Mouse (Mus musculus) kidney, postnatal 0 days (tissue): ENCODE measurements at regions not wholly inside any gene's neighbourhood (a gene's known extent, or its start where the extent isn't known, plus 50 kb on each side); places are given as distances from the start of the nearest gene placed in this dataset.

ENCODE experiments used
- ATAC-seq: fragments of 200-750 bp; cut with Nextera tagmentation; replicated peaks from 2 replicates; pipeline ENCODE4 v1.8.0; 2017; ENCODE audit warnings: low read depth, moderate number of reproducible peaks, moderate TSS enrichment, moderate library complexity; ENCODE audit not compliant: low FRiP score
- DNase-seq: peaks from one replicate; pipeline ENCODE4 v3.0.0-alpha.2; 2016; ENCODE audit warnings: low spot score
- H3K27ac ChIP-seq: fragments of 300-500 bp; sonication (generic); 2 replicates; pipeline ENCODE4 v1.5.1; 2014; ENCODE audit warnings: mild to moderate bottlenecking
- H3K27me3 ChIP-seq: fragments of 300-500 bp; sonication (generic); 2 replicates; pipeline ENCODE4 v1.6.1; 2014; ENCODE audit warnings: low read length, mixed read lengths; ENCODE audit not compliant: insufficient read depth
- H3K36me3 ChIP-seq: fragments of 300-500 bp; sonication (generic); 2 replicates; pipeline ENCODE4 v1.6.1; 2014; ENCODE audit warnings: low read length, mixed read lengths; ENCODE audit not compliant: insufficient read depth
- H3K4me1 ChIP-seq: fragments of 300-500 bp; sonication (generic); replicated peaks from 2 replicates; pipeline ENCODE4 v1.6.1; 2014; ENCODE audit warnings: antibody characterized with exemption, low read length, mixed read lengths; ENCODE audit not compliant: insufficient read depth
- H3K4me2 ChIP-seq: fragments of 300-500 bp; sonication (generic); 2 replicates; pipeline ENCODE4 v1.6.1; 2014; ENCODE audit warnings: mild to moderate bottlenecking, low read length, moderate library complexity, mixed read lengths
- H3K4me3 ChIP-seq: fragments of 300-500 bp; sonication (generic); replicated peaks from 2 replicates; pipeline ENCODE4 v1.5.1; 2014; ENCODE audit warnings: low read depth, low read length
- H3K9ac ChIP-seq: fragments of 300-500 bp; sonication (generic); 2 replicates; pipeline ENCODE4 v1.6.1; 2014; ENCODE audit warnings: low read depth, low read length
- H3K9me3 ChIP-seq: fragments of 300-500 bp; sonication (generic); replicated peaks from 2 replicates; pipeline ENCODE4 v1.6.1; 2016; ENCODE audit warnings: low read length, inconsistent platforms, mixed read lengths
- CTCF ChIP-seq: IDR thresholded peaks from 2 replicates; pipeline ENCODE4 v1.5.1; 2016; ENCODE audit warnings: antibody characterized with exemption, low read depth, mild to moderate bottlenecking, moderate library complexity
- WGBS: fragments of 180-500 bp; shearing (Covaris S2); extraction: QIAGEN DNeasy Blood & Tissue Kit; methylation state at CpG from one replicate; pipeline ENCODE4 v1.1.7; 2014; 5-methylcytosine and 5-hydroxymethylcytosine counted together

- 92% methylated on average over 2 of the region's 2 CpGs for WGBS
Measured at GRCm38 (mm10) chr3:21941596-21941995, 134.9 kb upstream of the Tbl1xr1 start.

GRCm38 (mm10) chr3:21942912-21943311 lies 133.5 kb upstream of the Tbl1xr1 start:
- no peak for ATAC-seq
- Histone ChIP-seq H3K27ac (no peak overlapping the region), H3K27me3 (no peaks in the 10 kb centered on the region), H3K4me3 (no peak overlapping the region), H3K9me3 (no peaks in the 10 kb centered on the region), H3K4me1 (no peaks in the 10 kb centered on the region; the same call in 1 of the 2 replicates), H3K36me3 (no peaks in the 10 kb centered on the region), H3K9ac (no peak overlapping the region), H3K4me2 (no peak overlapping the region)
- no peak for TF ChIP-seq CTCF
- no peak for DNase-seq
- WGBS: 70% methylated on average over 1 of the region's 1 CpGs

More at GRCm38 (mm10) chr3:21941596-21941995, 134.9 kb upstream of the Tbl1xr1 start:
- H3K27me3 ChIP-seq: no peaks in the 10 kb centered on the region
- no peak overlapping the region for H3K27ac ChIP-seq
- DNase-seq (no peak), ATAC-seq (no peak)
- H3K36me3 ChIP-seq: no peaks in the 10 kb centered on the region
- H3K4me2 ChIP-seq: no peak overlapping the region
- no peak overlapping the region for H3K4me3 ChIP-seq
- TF ChIP-seq CTCF: no peak
- H3K4me1 ChIP-seq: peaks cover 6% of the 10 kb centered on the region
- H3K9me3 ChIP-seq: no peaks in the 10 kb centered on the region
- no peak overlapping the region for H3K9ac ChIP-seq

GRCm38 (mm10) chr3:21945775-21946174 lies 130.7 kb upstream of the Tbl1xr1 start:
- no peak overlapping the region for H3K4me2 ChIP-seq
- WGBS: 45% methylated on average over 4 of the region's 4 CpGs
- no peak overlapping the region for H3K9ac ChIP-seq
- no peak for TF ChIP-seq CTCF
- no peaks in the 10 kb centered on the region; the same call in 1 of the 2 replicates for H3K4me1 ChIP-seq
- H3K27ac ChIP-seq: no peak overlapping the region
- no peaks in the 10 kb centered on the region for H3K27me3 ChIP-seq
- no peak overlapping the region for H3K4me3 ChIP-seq
- no peaks in the 10 kb centered on the region for H3K36me3 ChIP-seq
- no peak for DNase-seq
- H3K9me3 ChIP-seq: no peaks in the 10 kb centered on the region
- ATAC-seq: no peak

GRCm38 (mm10) chr3:21947320-21948073 lies 129.0 kb upstream of the Tbl1xr1 start:
- no peak for TF ChIP-seq CTCF
- Histone ChIP-seq H3K27me3 (no peaks in the 10 kb centered on the region), H3K9ac (no peak overlapping the region), H3K4me3 (no peak overlapping the region), H3K36me3 (no peaks in the 10 kb centered on the region), H3K27ac (no peak overlapping the region), H3K4me1 (no peaks in the 10 kb centered on the region; the same call in 1 of the 2 replicates), H3K4me2 (no peak overlapping the region), H3K9me3 (no peaks in the 10 kb centered on the region)
- peak; percentile 62 for DNase-seq
- WGBS: 27% methylated on average over 3 of the region's 3 CpGs
- no peak for ATAC-seq

GRCm38 (mm10) chr3:21948074-21948659 lies 128.3 kb upstream of the Tbl1xr1 start:
- no peak for ATAC-seq
- WGBS: 74% methylated on average over 4 of the region's 4 CpGs

GRCm38 (mm10) chr3:21949459-21949858 lies 127.0 kb upstream of the Tbl1xr1 start:
- Histone ChIP-seq H3K27me3 (no peaks in the 10 kb centered on the region), H3K4me1 (no peaks in the 10 kb centered on the region; the same call in 1 of the 2 replicates), H3K9ac (no peak overlapping the region), H3K36me3 (no peaks in the 10 kb centered on the region), H3K4me3 (no peak overlapping the region), H3K27ac (no peak overlapping the region), H3K4me2 (no peak overlapping the region), H3K9me3 (no peaks in the 10 kb centered on the region)
- ATAC-seq (no peak), DNase-seq (no peak)
- WGBS: 87% methylated on average over 2 of the region's 2 CpGs
- TF ChIP-seq CTCF: no peak

More at GRCm38 (mm10) chr3:21948074-21948659, 128.3 kb upstream of the Tbl1xr1 start:
- H3K27ac ChIP-seq: no peak overlapping the region
- no peaks in the 10 kb centered on the region for H3K36me3 ChIP-seq
- H3K4me2 ChIP-seq: no peak overlapping the region
- no peak for TF ChIP-seq CTCF
- H3K9me3 ChIP-seq: no peaks in the 10 kb centered on the region
- no peak for DNase-seq
- H3K4me3 ChIP-seq: no peak overlapping the region
- H3K4me1 ChIP-seq: no peaks in the 10 kb centered on the region; the same call in 1 of the 2 replicates
- H3K9ac ChIP-seq: no peak overlapping the region
- no peaks in the 10 kb centered on the region for H3K27me3 ChIP-seq
